Mouse (Mus musculus): Measurements from ENCODE around the gene Shank3. TPM values are rescaled to one million over a fixed set of nuclear protein-coding genes. Genes with fewer than 3 reads are reported as not detected.

The Shank3 gene
- polyA plus RNA-seq, 1 experiment from 2014 or later, result 2.0 TPM

DNA sequence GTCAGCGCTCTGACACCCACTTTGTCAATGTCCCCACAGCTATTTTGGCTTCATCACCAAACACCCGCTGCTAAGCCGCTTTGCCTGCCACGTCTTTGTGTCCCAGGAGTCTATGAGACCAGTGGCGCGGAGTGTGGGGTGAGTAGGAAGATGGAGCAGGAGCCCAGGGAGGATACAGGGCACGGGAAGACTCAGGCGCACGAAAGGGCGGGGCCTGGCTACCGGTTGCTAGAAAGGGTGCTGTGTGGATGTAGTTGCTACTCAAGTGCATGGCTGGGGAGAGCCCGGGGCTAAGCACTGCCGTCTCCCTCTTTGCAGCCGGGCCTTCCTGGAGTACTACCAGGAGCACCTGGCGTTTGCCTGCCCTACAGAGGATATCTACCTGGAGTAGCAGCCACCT lies 38.1 kb upstream of the Shank3 start:
- WGBS, result 75% methylated on average over 14 of the region's 15 CpGs
- H3K36me3 ChIP-seq (ENCODE audit: control insufficient read depth, insufficient read depth, low read length), result no peaks in the 10 kb centered on the region
- no peak overlapping the region for H3K9ac ChIP-seq (ENCODE audit: low read depth, low read length)
- H3K9me3 ChIP-seq (ENCODE audit: control insufficient read depth, low read length), result no peaks in the 10 kb centered on the region
- no peaks in the 10 kb centered on the region for H3K4me1 ChIP-seq (ENCODE audit: control insufficient read depth, insufficient read depth, low read length)
- H3K4me3 ChIP-seq (ENCODE audit: low read depth, low read length), result no peak overlapping the region
- ATAC-seq (ENCODE audit: low read depth), result no peak
- H3K27ac ChIP-seq (replicated peaks; ENCODE audit: low read depth, low read length), result no peak overlapping the region
- DNase-seq (ENCODE audit: low spot score), result no peak
- H3K27me3 ChIP-seq (replicated peaks; ENCODE audit: control insufficient read depth, insufficient read depth, low read length), result no peaks in the 10 kb centered on the region
- H3K4me2 ChIP-seq (ENCODE audit: low read depth, low read length), result no peak overlapping the region

DNA sequence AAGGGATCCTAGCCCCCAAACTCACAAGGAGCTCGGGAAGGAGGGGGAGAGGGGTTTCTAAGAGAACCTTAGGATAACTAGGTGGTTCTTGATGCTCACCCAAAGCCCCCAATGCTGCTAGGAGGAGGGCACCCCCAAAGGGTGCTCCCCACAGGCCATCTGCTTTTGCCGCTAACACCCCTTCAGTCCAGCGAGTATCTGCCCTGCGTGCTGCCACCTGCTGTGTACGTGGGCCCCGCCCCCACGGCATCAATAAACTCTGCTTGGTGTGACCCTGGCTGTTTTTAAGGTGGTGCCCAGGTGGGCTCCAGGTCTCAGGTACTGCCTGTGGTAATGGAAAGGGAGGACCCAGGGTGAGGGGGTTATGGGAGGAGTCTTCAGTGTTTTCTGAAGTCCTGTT lies 37.2 kb upstream of the Shank3 start:
- DNase-seq (ENCODE audit: low spot score) (no peak), ATAC-seq (ENCODE audit: low read depth) (no peak)
- 81% methylated on average over 7 of the region's 7 CpGs for WGBS
- H3K27me3 ChIP-seq (replicated peaks; ENCODE audit: control insufficient read depth, insufficient read depth, low read length), result no peaks in the 10 kb centered on the region
- H3K4me3 ChIP-seq (ENCODE audit: low read depth, low read length), result no peak overlapping the region
- H3K27ac ChIP-seq (replicated peaks; ENCODE audit: low read depth, low read length), result no peak overlapping the region
- H3K36me3 ChIP-seq (ENCODE audit: control insufficient read depth, insufficient read depth, low read length), result no peaks in the 10 kb centered on the region
- no peaks in the 10 kb centered on the region for H3K4me1 ChIP-seq (ENCODE audit: control insufficient read depth, insufficient read depth, low read length)
- H3K9ac ChIP-seq (ENCODE audit: low read depth, low read length), result no peak overlapping the region
- no peak overlapping the region for H3K4me2 ChIP-seq (ENCODE audit: low read depth, low read length)
- no peaks in the 10 kb centered on the region for H3K9me3 ChIP-seq (ENCODE audit: control insufficient read depth, low read length)

DNA sequence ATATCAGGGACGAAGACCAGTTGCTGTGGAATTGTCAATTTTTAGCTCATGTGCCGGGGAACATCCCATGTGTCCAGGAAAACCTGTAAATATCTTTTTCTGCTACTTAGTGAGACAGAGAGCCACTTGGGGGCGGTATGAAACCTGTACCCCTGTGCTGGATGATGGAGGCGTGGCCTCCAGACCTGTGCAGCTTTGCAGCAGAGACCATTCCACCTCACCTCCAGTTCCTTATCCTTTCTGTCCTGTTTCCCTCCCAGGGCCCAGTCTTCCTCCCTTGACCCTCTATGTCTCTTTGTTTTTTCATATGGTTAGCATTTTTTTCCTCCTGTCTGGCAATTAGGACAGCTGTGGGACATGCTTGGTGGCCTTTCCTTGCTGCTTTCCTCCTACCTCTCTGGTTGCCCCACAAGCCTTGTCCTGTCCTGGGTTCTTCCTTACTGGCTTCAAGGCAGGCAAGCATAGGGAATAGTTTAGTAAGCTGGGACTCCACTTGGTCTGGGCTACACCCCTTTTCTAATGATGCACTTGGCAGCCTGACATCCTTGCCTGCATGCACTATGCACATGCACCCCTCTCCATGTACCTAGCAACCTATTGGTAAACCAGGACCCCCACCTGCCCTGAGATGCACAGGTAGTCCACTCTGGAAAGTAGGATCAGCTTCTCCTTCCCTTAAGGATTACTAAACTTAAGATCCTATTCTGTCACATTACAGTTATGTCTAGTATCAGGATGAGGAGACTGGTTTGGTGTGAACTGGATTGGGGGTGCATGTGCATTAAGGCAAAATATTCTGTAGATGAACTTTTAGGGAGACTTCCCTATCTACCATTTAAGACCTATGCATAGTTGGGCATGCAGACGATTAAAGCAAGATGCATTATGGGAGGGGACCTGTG lies 35.8 kb upstream of the Shank3 start:
- Histone ChIP-seq H3K4me2 (ENCODE audit: low read depth, low read length) (no peak overlapping the region), H3K9ac (ENCODE audit: low read depth, low read length) (no peak overlapping the region), H3K4me3 (ENCODE audit: low read depth, low read length) (no peak overlapping the region), H3K4me1 (ENCODE audit: control insufficient read depth, insufficient read depth, low read length) (no peaks in the 10 kb centered on the region), H3K9me3 (ENCODE audit: control insufficient read depth, low read length) (no peaks in the 10 kb centered on the region), H3K27me3 (replicated peaks; ENCODE audit: control insufficient read depth, insufficient read depth, low read length) (no peaks in the 10 kb centered on the region), H3K27ac (replicated peaks; ENCODE audit: low read depth, low read length) (no peak overlapping the region), H3K36me3 (ENCODE audit: control insufficient read depth, insufficient read depth, low read length) (no peaks in the 10 kb centered on the region)
- ATAC-seq (ENCODE audit: low read depth) (no peak), DNase-seq (ENCODE audit: low spot score) (peak; percentile 29)
- WGBS, result 51% methylated on average over 5 of the region's 5 CpGs

DNA sequence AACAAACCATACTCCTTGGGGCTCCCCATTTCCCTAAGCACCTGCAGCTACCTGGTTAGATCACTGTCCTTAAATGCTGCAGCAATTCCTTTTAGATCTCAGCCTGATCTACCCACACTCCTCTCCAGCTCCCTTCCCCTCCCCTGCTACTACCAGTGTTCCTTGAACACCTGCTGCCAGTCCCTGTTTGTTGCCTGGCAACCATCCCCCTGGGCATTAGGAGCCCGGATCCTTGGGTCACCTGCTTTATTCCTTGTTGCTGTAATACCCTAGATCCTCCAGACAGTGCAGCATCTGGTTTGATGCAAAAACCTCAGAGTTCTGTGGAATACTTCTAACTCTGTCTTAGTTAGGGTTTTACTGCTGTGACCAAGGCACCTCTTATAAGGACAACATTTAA lies 34.4 kb upstream of the Shank3 start:
- no peak overlapping the region for H3K4me2 ChIP-seq (ENCODE audit: low read depth, low read length)
- DNase-seq (ENCODE audit: low spot score) (peak; percentile 54), ATAC-seq (ENCODE audit: low read depth) (peak; percentile 77)
- no peak overlapping the region for H3K4me3 ChIP-seq (ENCODE audit: low read depth, low read length)
- H3K27ac ChIP-seq (replicated peaks; ENCODE audit: low read depth, low read length), result no peak overlapping the region
- no peaks in the 10 kb centered on the region for H3K4me1 ChIP-seq (ENCODE audit: control insufficient read depth, insufficient read depth, low read length)
- H3K36me3 ChIP-seq (ENCODE audit: control insufficient read depth, insufficient read depth, low read length), result no peaks in the 10 kb centered on the region
- no peak overlapping the region for H3K9ac ChIP-seq (ENCODE audit: low read depth, low read length)
- no peaks in the 10 kb centered on the region for H3K27me3 ChIP-seq (replicated peaks; ENCODE audit: control insufficient read depth, insufficient read depth, low read length)
- 5% methylated on average over 1 of the region's 1 CpGs for WGBS
- H3K9me3 ChIP-seq (ENCODE audit: control insufficient read depth, low read length), result no peaks in the 10 kb centered on the region

DNA sequence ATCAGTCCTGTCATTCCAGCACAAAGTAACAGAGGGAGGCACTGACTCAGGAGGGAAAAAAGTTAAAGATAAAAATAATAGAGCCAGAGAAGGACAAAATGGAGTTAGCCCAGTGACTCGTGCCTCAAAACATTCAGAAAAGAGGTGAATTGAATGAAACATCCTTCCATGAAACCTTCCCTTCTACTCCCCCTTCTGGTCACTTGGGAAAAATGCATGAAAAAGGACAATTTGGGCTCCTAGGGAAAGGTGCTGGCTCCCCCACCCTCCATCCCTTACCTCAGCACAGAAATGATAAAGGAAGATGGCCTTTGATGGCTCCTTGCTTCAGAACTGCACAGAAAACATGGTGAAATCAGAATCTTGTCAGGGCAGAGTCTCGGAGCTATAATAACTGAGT lies 30.8 kb upstream of the Shank3 start:
- DNase-seq (ENCODE audit: low spot score), result no peak
- WGBS, result 23% methylated on average over 2 of the region's 2 CpGs

DNA sequence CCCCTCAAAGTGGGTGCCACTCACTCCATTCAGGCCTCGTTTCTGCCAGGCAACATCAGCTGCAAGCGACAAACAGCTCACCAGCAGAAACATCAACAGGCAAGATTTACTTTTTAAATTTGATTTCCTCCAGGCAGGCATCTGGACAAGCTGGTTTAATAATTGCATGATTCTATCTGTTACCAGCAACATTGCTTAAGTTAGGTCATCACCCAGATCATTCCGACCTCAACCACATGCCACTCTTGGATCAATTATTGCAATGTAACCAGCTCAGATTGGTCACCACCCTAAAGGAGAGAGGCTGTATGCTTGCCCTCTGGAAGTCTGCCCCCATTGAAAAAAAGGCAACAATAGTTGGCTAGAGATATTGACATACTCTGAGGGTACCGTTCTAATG lies 27.9 kb upstream of the Shank3 start:
- Histone ChIP-seq H3K9me3 (ENCODE audit: control insufficient read depth, low read length) (no peaks in the 10 kb centered on the region), H3K36me3 (ENCODE audit: control insufficient read depth, insufficient read depth, low read length) (no peaks in the 10 kb centered on the region), H3K4me3 (ENCODE audit: low read depth, low read length) (no peak overlapping the region), H3K27ac (replicated peaks; ENCODE audit: low read depth, low read length) (no peak overlapping the region), H3K4me2 (ENCODE audit: low read depth, low read length) (no peak overlapping the region), H3K4me1 (ENCODE audit: control insufficient read depth, insufficient read depth, low read length) (peaks cover 10% of the 10 kb centered on the region), H3K27me3 (replicated peaks; ENCODE audit: control insufficient read depth, insufficient read depth, low read length) (no peaks in the 10 kb centered on the region), H3K9ac (ENCODE audit: low read depth, low read length) (no peak overlapping the region)
- DNase-seq (ENCODE audit: low spot score) (no peak), ATAC-seq (ENCODE audit: low read depth) (no peak)
- 83% methylated on average over 4 of the region's 4 CpGs for WGBS

More for the DNA sequence above, 30.8 kb upstream of the Shank3 start:
- no peak for ATAC-seq (ENCODE audit: low read depth)
- H3K27ac ChIP-seq (replicated peaks; ENCODE audit: low read depth, low read length), result no peak overlapping the region
- no peaks in the 10 kb centered on the region for H3K27me3 ChIP-seq (replicated peaks; ENCODE audit: control insufficient read depth, insufficient read depth, low read length)
- H3K36me3 ChIP-seq (ENCODE audit: control insufficient read depth, insufficient read depth, low read length), result no peaks in the 10 kb centered on the region
- no peaks in the 10 kb centered on the region for H3K9me3 ChIP-seq (ENCODE audit: control insufficient read depth, low read length)
- no peak overlapping the region for H3K4me2 ChIP-seq (ENCODE audit: low read depth, low read length)
- no peak overlapping the region for H3K9ac ChIP-seq (ENCODE audit: low read depth, low read length)
- H3K4me3 ChIP-seq (ENCODE audit: low read depth, low read length), result no peak overlapping the region
- no peaks in the 10 kb centered on the region for H3K4me1 ChIP-seq (ENCODE audit: control insufficient read depth, insufficient read depth, low read length)

DNA sequence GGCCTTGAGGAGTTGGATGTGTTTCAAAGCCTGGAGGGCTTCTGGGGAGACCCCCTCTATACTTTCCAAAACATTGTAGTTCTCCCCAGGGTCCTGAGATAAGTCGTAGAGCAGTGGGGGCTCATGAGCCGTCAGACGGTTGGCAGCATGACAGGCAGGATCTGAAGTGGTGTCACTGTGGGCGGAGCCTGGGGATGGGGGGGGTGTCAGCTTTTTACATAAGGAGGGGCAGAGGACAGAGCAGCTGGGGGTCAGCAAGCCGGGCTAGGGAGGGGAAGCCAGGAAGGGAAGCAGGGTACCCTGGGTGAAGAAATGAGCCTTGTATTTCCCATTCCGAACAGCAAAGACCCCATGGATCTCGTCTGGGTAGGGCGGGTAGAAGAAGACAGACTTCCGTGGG lies 26.1 kb upstream of the Shank3 start:
- 76% methylated on average over 9 of the region's 9 CpGs for WGBS
- DNase-seq (ENCODE audit: low spot score) (no peak), ATAC-seq (ENCODE audit: low read depth) (no peak)
- H3K4me3 ChIP-seq (ENCODE audit: low read depth, low read length), result no peak overlapping the region
- H3K27me3 ChIP-seq (replicated peaks; ENCODE audit: control insufficient read depth, insufficient read depth, low read length), result no peaks in the 10 kb centered on the region
- H3K36me3 ChIP-seq (ENCODE audit: control insufficient read depth, insufficient read depth, low read length), result no peaks in the 10 kb centered on the region
- H3K4me2 ChIP-seq (ENCODE audit: low read depth, low read length), result no peak overlapping the region
- H3K4me1 ChIP-seq (ENCODE audit: control insufficient read depth, insufficient read depth, low read length), result peaks cover 12% of the 10 kb centered on the region
- H3K9me3 ChIP-seq (ENCODE audit: control insufficient read depth, low read length), result no peaks in the 10 kb centered on the region
- no peak overlapping the region for H3K9ac ChIP-seq (ENCODE audit: low read depth, low read length)
- H3K27ac ChIP-seq (replicated peaks; ENCODE audit: low read depth, low read length), result no peak overlapping the region

DNA sequence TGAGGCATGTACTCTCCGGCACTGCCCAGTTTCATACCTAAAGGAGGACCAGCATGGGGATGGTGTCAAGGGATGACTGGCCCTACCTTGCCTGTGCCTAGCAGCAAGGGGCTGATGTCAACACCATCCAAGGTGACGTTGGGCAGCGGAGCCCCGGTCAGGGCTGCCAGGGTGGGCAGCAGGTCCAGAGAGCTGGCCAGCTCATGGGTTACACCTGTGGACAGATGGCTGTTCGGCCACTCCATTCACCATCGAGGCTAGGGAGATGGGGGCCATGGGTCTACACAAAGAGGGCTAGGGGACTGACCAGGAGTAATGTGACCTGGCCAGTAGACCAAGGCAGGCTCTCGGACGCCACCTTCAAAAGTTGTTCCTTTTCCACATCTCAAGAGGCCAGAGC lies 25.5 kb upstream of the Shank3 start:
- H3K4me2 ChIP-seq (ENCODE audit: low read depth, low read length), result no peak overlapping the region
- no peak overlapping the region for H3K27ac ChIP-seq (replicated peaks; ENCODE audit: low read depth, low read length)
- no peaks in the 10 kb centered on the region for H3K9me3 ChIP-seq (ENCODE audit: control insufficient read depth, low read length)
- no peaks in the 10 kb centered on the region for H3K27me3 ChIP-seq (replicated peaks; ENCODE audit: control insufficient read depth, insufficient read depth, low read length)
- no peak overlapping the region for H3K4me3 ChIP-seq (ENCODE audit: low read depth, low read length)
- DNase-seq (ENCODE audit: low spot score) (no peak), ATAC-seq (ENCODE audit: low read depth) (no peak)
- H3K36me3 ChIP-seq (ENCODE audit: control insufficient read depth, insufficient read depth, low read length), result no peaks in the 10 kb centered on the region
- H3K4me1 ChIP-seq (ENCODE audit: control insufficient read depth, insufficient read depth, low read length), result peaks cover 12% of the 10 kb centered on the region
- no peak overlapping the region for H3K9ac ChIP-seq (ENCODE audit: low read depth, low read length)
- 99% methylated on average over 8 of the region's 8 CpGs for WGBS
